Mouse (Mus musculus): ENCODE data around the gene Rilpl1.

DNA sequence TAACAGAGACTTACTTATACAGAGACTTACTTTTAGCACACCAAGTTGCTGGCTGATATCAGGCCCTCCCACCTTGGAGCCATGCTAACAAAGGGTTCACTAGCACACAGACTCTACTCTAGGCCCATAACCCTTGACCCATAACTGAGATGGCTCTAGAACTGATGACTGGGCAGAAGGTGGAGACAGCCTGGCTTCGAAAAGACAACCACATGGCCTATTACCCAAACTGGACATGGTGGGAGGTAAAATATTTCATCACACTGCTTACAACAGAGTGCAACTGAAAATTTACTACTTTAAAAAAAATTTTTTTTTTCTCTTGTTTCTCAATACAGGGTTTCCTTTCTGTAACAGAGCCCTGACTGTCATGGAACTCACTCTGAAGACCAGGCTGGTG, 63.4 kb downstream of the Rilpl1 start:
- TF ChIP-seq POLR2A (IDR thresholded peaks at IDR 0.05; ENCODE audit: insufficient read depth, low read depth, low read length) (no peak), CTCF (IDR thresholded peaks at IDR 0.05; ENCODE audit: insufficient read depth, low read depth, low read length) (no peak)

Measured in olfactory bulb, adult 2 months (tissue).